Mouse (Mus musculus): ENCODE data around the gene Xpo6.

DNA sequence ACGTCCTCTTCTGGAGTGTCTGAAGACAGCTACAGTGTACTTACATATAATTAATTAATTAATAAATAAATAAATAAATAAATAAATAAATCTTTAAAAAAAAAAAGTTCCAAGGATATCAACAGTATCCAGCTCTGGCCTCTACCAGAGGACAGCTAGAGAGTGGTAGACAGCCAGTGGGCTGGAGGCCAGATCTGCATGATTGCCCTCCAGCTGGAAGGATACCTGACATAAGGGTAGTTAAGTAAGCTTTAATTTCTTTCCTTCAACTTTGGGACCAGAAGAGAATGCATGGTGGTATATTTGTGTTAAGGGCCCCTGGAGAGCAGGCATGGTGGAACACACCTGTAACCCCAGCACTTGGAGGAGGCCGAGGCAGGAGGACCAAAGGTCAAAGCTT is 100.5 kb downstream of the Xpo6 start:
- TF ChIP-seq EP300 (IDR thresholded peaks at IDR 0.05; ENCODE audit: low read depth): no peak
- no peak for TF ChIP-seq CTCF (IDR thresholded peaks at IDR 0.05; ENCODE audit: low read depth)
